Mouse (Mus musculus) thymus, postnatal 0 days (tissue): ENCODE results near the gene Phlpp1. TPM values are rescaled to one million over a fixed set of nuclear protein-coding genes. Genes with fewer than 3 reads are reported as not detected.

ENCODE experiments used
- polyA plus RNA-seq: library from polyadenylated mRNA; unstranded; fragments of >200 nt; fragmentation: Nextera tagmentation; extraction: Ambion mirVana; gene quantifications from 2 replicates; pipeline ENCODE4 v1.2.1, GENCODE M21; 2015

The Phlpp1 gene
- polyA plus RNA-seq, 1 experiment from 2014 or later: 1.4 TPM

Other genes with a start within 250 kb of the Phlpp1 start
- gene Zcchc2, start 181.3 kb upstream of the Phlpp1 start, polyA plus RNA-seq: 3.7 and 5.3 TPM in 2 replicates